Mouse (Mus musculus) regulatory T cell (primary cell): Measurements from ENCODE around the gene Ntrk1.

Source experiments
- in situ Hi-C: fragments of 300-600 bp; cut with MboI, MseI; formaldehyde crosslinking; loops from one replicate; pipeline ENCODE4 v1.15.1; 2025; ENCODE audit warnings: high pct_unique_total_duplicates

The Ntrk1 gene

GRCm38 (mm10) chr3:87752567-87752966, 42.4 kb downstream of the Ntrk1 start:
- in situ Hi-C loops, result no loop called here

GRCm38 (mm10) chr3:87749977-87750376, 45.0 kb downstream of the Ntrk1 start:
- in situ Hi-C loops, result no loop called here

- in situ Hi-C loops, result no loop called here
Measured at GRCm38 (mm10) chr3:87749036-87749435, 45.9 kb downstream of the Ntrk1 start.

GRCm38 (mm10) chr3:87748431-87748830, 46.5 kb downstream of the Ntrk1 start, which contains the start of gene Lrrc71:
Lrrc71 (minus strand) TSS chr3:87748625.
- in situ Hi-C loops, result no loop called here

DNA sequence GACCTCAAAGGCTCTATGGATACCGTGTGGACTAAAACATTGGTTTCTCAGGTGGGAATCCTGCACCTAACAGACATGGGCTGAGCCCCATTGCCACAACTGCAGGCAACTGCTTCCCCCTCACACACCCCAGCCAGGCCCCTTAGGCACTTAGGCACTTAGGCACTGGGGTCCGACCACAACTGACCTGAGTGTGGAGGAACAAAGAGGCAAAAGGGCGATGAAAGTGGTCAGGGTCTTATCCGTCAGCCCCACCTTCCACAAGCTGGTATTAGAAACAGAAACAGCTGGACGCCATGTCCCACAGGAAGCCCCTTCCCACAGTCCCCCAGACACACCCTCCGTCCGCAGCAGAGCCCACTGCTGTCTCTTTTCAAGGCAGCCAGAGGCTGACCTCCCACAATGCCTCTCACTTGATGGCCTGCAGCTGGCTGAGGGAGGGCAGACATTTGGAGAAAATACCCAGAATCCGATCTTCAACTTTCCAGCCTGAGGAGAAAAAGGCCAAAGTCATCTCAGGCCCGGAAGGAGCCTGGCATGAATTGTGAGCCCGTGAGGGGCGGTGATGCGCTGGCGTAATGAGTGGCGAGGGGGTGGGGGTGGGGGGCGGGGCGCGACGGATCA, 49.8 kb downstream of the Ntrk1 start:
- in situ Hi-C loops, result no loop called here

DNA sequence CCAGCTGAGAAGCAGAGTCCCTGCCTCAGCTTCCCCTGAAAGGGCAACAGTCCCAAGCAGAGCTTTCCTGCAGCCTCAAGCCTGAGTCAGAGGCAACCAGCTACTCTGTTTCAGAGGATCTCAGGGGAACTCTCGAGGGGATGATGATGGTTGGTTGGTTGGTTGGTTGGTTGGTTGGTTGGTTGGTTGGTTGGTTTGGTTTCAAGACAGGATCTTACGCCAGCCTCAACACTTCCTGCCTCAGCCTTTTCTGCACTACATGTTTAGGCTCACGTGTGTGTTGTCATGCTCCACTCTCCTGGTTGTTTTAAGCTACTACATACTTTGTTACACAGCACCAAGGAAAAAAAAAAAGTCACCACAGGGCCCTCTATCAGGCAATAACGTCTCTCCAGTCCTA, 51.0 kb downstream of the Ntrk1 start:
- in situ Hi-C loops, result no loop called here

DNA sequence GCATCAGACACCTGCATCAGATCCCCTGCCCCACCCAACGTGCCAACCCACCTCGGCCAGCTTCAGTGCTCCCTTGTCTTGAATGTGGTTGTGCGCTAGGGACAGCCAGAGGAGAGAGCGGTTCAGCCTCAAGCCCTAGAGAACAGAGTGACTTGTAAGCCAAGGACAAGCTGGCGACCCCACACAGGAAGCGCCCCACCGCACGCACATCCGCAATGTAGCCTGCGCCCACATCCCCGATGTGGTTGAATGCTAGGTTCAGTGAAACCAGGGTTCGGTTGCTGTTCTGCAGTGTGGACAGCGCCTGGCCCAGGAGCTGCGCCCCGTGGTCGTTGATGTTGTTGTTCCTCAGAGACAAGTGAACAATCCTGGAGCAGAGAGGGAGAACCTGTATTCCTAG, 52.2 kb downstream of the Ntrk1 start:
- in situ Hi-C loops, result no loop called here

DNA sequence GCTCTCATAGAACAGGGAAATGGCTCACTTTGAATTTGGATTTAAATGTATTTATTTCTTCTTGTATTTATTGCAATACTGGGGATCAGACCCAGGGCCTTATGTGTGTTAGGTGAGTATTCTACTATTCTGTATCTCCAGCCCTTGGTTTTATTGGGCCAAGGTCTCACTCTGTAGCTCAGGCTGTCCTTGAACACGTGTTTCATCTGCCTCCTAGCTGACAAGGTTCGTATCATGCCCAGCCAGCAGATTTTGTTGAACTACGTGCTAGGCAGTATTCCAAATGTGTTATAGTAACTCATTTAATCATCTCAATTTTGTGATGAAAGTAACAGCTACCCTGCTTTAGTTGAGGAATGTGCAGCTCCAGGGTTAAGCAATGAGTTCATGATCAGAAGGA, 52.9 kb downstream of the Ntrk1 start:
- in situ Hi-C loops, result no loop called here

DNA sequence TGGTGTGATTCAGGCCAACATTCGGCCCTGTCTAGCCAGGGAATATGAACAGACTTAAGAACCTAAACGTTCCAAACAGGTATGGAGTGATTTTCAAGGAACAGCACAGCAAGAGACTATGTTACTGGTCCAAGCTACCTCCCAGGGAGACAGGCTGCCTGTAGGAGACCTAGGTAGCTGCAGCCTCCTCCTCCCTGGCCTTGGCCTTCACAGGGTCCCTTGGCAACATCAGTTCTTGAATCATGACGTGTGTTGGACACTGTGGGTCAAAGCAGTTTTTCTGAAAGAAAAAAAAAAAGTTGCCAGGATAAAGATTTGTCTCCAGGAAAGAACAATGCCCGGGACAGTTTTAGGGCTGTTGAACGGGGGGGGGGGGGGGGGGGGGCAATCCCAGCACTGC, 56.1 kb downstream of the Ntrk1 start:
- in situ Hi-C loops, result no loop called here

DNA sequence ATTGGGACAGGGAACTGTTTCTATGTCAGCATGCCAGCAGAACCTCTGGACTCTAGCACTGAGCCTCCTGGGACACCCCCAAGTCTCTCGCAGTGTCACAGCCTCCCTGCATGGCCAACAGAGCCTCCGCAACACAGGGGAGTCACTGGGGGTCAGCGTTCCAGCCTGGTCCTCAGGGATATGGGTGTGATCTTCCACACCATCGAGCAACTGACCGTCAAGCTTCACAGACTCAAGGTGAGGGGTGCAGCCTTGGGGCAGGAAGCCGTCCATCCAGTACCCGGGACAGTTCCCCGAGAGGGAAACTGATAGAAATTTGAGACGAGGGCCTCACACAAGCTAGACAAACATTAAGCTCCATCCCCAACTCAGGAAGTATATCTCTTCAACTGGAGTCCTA, 59.6 kb downstream of the Ntrk1 start:
- in situ Hi-C loops, result no loop called here

DNA sequence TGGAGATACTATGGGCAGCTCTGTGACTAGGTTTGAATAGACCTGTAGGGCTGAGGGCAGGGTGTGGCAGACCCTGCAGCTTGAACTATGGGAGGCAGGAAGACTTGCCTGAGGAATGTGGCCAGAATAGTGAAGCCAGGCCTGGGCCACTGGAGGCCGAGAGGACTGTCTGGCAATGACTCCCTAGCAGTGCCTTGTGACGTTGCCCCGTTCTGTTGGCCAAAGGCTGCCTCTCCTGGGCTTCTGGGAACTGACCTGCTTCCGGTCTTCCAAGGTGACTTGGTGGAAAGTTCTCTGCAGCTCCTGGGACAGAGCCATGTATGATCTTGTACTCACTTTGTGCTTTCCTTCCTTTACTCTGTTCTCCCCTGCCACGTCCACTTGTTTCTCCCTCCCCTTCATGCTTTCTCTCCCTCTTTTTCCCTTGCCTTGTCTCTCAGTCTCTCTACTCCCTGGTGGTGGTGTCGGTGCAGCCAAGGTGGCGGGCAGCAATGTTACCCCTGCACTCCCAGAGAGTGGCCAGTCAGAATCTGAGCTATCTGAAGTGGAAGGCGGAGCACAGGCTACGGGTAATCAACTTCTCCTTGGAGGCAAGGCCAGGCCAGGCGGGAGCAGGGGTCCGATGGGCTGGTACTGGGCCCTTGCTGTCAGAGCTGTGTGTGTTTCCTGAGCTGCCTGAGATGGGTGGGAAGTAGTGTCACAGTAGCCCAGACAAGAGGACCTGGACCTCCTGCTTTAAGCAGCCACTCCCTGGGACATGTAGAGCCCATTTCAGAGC, 60.8 kb downstream of the Ntrk1 start:
- in situ Hi-C loops, result no loop called here

GRCm38 (mm10) chr3:87733098-87733497, 61.9 kb downstream of the Ntrk1 start:
- in situ Hi-C loops, result no loop called here

GRCm38 (mm10) chr3:87728696-87729095, 66.3 kb downstream of the Ntrk1 start:
- in situ Hi-C loops, result no loop called here
